Mouse (Mus musculus) retina, adult 2 months (tissue): Measurements from ENCODE around the gene Nr3c2.

Experiments used
- DNase-seq: peaks from one replicate; pipeline ENCODE4 v3.0.0-alpha.2; 2012; ENCODE audit warnings: low read depth, low spot score

Gene Nr3c2

DNA sequence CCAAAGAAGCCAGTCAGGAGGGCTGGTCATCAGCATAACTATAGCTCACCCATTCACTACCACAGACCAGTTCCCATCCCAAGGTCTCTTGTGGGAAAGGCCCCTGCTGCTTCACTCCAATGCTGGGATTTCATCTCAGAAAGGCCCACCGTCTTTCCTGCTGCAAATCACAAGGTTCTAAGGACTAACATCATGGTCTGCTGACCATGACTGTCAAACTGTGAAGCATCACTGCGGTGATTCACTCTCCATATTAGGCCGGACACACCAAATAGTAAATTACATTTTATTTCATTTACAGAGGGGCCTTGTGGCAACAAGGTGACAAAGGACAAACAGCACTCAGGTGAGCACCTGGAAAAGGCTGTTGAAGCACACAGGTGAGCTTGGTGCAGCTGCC lies 350.9 kb downstream of the Nr3c2 start:
- DNase-seq = no peak

GRCm38 (mm10) chr8:77251134-77251533 lies 351.9 kb downstream of the Nr3c2 start:
- DNase-seq = no peak

DNA sequence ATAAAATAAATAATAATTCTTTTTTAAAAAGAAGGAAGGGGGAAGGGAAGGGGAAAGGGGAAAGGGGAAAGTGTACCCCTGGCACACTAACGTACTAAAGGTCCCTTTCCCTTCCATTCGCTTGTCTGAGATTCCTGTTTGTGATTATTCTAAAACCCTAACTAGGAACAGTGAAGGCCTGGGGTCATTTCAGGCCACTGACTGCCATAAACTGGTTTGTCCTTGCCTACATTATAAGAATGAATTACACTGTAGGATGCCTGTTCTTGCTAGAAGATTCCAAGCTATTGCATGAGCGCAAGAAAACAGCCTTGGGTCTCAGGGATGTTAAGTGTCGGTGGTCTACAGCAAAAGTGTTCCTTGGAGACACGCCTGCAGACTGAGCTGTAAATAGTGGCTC lies 355.2 kb downstream of the Nr3c2 start:
- DNase-seq = no peak

GRCm38 (mm10) chr8:77256450-77257084 lies 357.3 kb downstream of the Nr3c2 start:
- DNase-seq = no peak

DNA sequence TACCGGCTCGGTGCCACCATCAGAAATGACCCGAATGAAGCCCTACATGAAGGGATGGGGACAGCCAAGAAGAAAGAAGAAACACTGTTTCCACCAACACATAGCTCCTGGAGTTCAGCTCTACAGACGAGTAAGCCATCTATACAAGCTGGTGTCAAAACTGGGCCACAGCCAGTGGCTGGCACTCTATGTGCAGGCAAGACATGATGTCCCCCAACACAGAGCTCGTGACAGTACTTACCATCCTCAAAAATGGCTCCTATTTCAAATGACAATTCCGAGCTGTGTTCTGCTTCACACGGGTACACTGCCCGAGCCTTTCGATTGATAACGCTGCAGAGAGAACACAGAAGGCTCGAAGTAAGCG lies 357.8 kb downstream of the Nr3c2 start:
- no peak for DNase-seq

GRCm38 (mm10) chr8:77261215-77261614 lies 362.0 kb downstream of the Nr3c2 start:
- DNase-seq = no peak

- DNase-seq = no peak
Measured at GRCm38 (mm10) chr8:77262216-77263009, 363.2 kb downstream of the Nr3c2 start.

GRCm38 (mm10) chr8:77267941-77268405 lies 368.7 kb downstream of the Nr3c2 start:
- no peak for DNase-seq

DNA sequence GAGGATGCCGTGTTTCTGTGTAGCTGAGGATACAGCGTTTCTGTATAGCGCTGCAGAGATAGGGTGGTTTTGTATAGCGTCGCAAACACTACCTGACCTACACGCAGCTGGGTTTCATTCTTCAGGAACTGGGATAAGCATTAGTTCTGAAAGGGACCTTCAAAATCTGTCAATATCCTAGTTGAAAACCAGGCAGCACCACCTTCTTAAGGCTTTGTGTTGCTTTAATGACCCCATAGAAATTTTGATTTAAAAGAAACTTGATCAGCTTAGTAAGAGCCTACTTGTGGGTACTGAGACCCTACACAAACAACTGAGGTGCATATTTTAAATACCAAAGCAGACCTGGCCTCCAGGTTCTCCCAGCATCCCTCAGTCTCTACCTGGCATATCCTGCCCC lies 372.9 kb downstream of the Nr3c2 start:
- DNase-seq = no peak

- DNase-seq = no peak
Measured at GRCm38 (mm10) chr8:77275571-77275970, 376.3 kb downstream of the Nr3c2 start.

DNA sequence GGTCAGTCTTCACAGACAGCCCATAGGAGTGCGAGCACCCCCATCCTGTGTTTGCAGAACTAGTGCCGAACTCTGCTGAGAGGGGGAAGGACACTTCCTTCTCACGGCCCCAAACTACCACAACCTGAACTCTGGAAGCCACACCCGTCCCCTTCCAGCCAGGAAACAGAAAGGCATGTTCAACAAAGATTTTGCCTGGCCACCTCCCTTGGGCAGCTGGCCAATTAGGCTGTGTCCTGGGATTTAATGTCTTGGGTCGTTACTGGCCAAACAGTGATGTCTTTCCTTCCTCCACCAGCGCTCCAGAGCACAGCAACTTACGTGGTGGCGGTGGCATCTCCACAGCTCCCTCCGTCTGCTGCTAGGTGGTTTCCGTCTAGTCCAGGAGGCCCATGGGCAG lies 377.6 kb downstream of the Nr3c2 start:
- DNase-seq = no peak

DNA sequence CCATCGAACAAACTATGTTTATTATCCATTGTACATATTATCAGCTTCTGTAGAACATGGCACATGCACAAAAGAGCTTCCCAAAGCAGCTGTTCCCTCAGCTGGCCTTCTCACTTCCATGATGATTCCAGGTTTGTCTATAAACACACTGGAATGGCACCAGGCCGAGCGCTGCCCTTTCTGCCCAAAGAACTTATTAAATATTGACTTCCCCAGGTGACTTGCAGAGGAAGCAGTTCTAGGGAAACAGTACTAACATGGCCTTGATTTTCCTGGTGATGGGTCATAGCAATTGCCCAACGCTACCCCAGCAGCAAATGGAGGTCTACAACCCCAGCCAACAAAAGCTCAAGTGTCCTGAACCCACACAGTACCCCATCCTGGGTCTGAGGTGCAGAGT lies 379.0 kb downstream of the Nr3c2 start:
- no peak for DNase-seq

DNA sequence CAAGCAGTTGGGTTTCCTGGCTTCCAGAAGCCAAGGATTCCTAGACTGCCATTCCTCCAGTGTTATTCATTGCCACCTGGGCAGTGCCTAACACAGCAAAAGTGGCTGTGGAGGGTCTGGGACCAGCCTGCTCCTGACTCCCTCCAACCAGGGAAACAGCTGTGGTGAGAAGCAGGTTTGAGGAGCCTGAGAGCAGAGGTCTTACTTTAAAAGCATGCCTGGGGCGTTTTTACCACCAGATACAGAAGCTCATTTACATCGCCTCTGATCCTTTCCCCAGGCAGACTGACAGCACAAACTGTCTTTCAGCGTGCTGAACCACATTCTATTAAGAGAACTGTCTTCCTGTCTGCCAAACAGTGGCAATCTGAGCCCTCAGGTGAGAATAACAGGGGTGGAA lies 380.7 kb downstream of the Nr3c2 start:
- DNase-seq = no peak

DNA sequence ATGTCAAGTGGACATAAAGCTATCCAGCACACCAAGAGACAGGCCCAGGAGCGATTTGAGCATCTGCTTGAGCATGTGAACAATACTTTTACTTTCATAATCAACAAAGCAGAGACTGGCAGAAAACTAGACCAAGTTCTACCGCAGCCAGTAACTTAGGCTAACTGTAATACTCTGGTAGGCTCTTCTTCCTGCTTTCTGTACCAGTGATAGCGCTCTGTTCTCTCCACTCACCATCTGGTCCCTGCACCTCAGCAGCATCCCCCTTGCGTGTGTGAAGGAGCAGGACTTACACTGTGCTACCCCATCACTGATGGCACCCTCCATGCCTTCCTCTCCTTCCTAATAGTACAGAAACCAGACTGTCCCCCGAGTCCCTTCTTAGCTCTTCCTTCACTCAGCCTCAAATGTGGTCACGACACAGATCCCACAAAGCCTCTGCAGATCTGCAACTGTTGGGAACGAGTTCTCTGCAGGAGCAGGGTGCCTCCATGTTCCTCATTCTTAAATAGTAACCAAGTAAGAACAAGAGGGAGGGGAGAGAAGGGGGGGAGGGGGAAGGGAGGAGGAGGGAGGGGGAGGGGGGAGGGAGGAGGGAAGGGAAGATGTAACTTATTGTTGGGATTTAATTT lies 383.5 kb downstream of the Nr3c2 start:
- DNase-seq = no peak

GRCm38 (mm10) chr8:77284473-77284872 lies 385.2 kb downstream of the Nr3c2 start:
- no peak for DNase-seq

- DNase-seq = no peak
Measured at GRCm38 (mm10) chr8:77288065-77288464, 388.8 kb downstream of the Nr3c2 start.

- no peak for DNase-seq
Measured at GRCm38 (mm10) chr8:77288492-77288891, 389.2 kb downstream of the Nr3c2 start.

- no peak for DNase-seq
Measured at GRCm38 (mm10) chr8:77292120-77292519, 392.9 kb downstream of the Nr3c2 start.

GRCm38 (mm10) chr8:77292649-77293048 lies 393.4 kb downstream of the Nr3c2 start:
- no peak for DNase-seq

- no peak for DNase-seq
Measured at GRCm38 (mm10) chr8:77294599-77294998, 395.4 kb downstream of the Nr3c2 start.
